Mouse (Mus musculus) megakaryocyte, embryonic 14.5 days (primary cell): ENCODE data around the gene Anapc15-ps.

Source experiments
- FLI1 ChIP-seq: IDR thresholded peaks from 2 replicates; pipeline ENCODE4 v1.6.1; 2012; ENCODE audit warnings: low read length, inconsistent platforms, mixed read lengths
- GATA1 ChIP-seq: IDR thresholded peaks from 3 replicates; pipeline ENCODE4 v1.6.1; 2012; ENCODE audit warnings: mixed read lengths, low read length, inconsistent platforms, borderline replicate concordance

- TF ChIP-seq GATA1 (no peak), FLI1 (no peak)
These were observed 49.2 kb downstream of the Anapc15-ps start for GRCm38 (mm10) chr10:95624007-95624406.
